Mouse (Mus musculus) mouse trophoblast stem cell (cell line): ENCODE results near the gene Slx.
"Not testable (repeated sequence)": the region's sequence is repeated elsewhere in the genome, so short reads cannot be mapped to it uniquely, and the experiment has no call there.

ENCODE experiments used
- in situ Hi-C, 2 experiments: fragments of 300-500 bp; cut with MseI, MboI; formaldehyde crosslinking; loops; 2 replicates in 1 of 2; 3 replicates in 1 of 2; pipeline ENCODE4 v1.15.1; 2025

The Slx gene

DNA sequence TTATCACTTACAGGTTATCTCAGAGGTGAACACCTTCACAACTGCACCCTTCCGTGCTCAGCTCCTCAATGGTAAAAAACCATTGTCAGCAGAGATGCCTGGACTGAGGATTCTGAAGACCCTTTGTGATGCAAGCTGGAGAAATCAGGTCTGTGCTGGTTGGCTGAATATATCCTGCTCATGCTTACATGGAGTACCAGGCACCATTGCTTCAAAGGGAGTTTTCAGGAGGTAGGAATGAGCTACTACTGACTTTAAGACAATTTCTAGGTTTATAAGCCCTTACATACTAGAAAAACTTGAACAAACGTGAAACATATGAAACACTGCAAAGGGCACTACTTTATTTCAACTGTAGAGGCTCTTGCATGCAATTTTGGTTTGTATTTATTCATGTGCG is at the start of gene Slx:
Gene Slx (minus strand): TSS at position 101 of the 400 bp plus-strand sequence.
- in situ Hi-C loops = not testable (repeated sequence)
